Mouse (Mus musculus) thymus, postnatal 36 days (tissue): ENCODE measurements around the gene Gm17079.
"Not testable (repeated sequence)": the region's sequence is repeated elsewhere in the genome, so short reads cannot be mapped to it uniquely, and the experiment has no call there.

ENCODE experiments used
- DNase-seq, 2 experiments: peaks; one replicate each; pipeline ENCODE4 v3.0.0; 2022; ENCODE audit warnings: mixed read lengths in 2 of 2

Gene Gm17079

GRCm38 (mm10) chr14:51695368-51695767 lies at the start of gene Gm17079:
Gm17079 (minus strand) TSS chr14:51695468.
- DNase-seq = not testable (repeated sequence)

GRCm38 (mm10) chr14:51740347-51741170 lies 45.3 kb upstream of the Gm17079 start:
- DNase-seq = no peak

DNA sequence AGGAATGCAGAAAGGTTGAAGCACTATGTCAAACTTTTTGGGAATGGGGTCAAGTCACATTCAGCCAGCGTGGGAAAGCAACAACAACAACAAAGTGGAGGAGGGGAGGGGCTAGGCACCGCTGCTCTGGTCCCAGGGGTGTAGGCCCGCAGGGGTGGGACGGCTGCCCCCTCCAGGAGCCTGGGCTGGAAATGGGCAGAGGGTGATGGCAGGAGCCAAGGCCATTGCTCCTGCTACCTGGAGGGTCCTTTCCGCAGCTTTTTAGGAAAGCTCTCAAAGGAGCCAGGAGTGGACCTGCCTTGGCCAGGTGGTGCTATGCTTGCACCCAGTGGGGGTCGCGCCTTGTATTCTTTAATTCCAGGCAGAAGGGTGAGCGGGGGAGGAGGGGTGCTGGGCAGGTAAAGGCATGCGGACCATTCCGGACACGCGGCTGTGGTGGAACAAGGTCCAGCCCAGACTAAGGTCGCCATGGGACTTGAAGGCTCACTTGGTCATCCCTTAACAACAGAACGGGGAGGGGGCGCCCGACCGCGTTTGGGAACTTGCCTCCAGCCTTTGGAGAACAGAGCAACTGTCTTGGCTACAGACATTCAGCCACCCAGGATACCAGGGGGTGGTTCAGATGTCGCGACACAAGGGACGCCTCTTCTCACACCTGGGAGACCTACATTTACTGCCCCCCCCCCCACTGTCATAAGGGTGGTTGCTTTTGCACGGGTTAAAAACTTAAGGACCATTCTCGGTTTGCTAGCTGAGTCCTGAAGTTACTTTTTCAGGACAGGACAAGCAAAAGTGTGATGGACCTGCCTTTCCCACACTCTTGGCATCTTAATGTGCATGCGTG lies 44.1 kb upstream of the Gm17079 start:
- DNase-seq = no peak

DNA sequence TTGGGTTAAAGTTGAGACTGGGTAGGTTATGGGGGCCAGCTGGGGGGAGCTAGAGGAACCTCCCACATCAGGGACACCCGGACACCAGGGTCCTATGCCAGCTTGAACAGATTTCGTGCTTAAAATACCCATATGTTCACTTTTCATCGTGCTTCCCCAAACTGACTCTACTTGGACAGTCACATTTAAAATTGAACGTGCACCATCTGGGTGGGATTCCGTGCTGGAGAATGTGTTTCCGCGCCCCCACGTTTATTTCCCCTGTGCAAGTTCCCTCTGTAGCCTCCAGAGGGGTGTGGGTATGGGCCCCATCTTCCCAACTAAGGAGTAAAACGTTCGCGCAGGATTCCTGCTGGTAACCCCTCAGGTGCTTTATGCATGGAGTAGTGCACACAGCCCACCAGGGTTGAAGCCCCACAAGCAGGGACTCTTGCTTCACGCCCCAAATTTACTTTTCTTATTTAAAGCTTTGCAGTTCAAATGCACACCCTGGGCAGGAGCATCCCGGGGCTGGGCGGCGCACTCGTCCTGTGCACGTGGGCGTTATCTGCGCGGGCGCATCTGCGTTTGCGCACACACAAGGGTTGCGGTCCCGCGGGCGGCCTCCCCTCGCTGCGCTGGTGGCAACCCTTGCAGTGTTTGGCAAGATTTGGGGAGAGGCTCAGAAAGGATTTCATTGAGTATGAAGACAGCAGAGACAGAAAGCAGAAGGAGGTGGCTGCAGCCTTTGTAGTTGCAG lies 43.3 kb upstream of the Gm17079 start:
- DNase-seq = no peak

DNA sequence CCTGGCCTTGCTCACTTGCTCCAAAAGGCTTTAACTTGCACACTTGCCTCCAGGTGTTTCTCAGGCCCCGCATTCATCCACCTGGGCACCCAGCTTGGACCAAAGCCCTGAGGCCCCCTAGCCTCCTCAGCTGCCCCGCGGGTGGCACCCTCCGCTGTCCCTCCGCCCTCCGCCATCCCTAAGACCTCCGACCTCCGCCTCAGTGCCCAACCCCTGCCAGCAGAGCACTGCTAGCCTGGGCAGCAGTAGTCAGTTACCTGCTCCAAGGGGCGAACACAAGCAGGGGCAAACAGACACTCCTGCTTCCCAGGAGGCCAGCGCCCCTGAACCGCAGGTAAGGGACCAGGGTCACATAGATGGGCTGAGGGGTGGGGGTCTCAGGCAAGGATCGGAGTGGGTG lies 42.7 kb upstream of the Gm17079 start:
- DNase-seq = no peak

- no peak for DNase-seq
Measured at GRCm38 (mm10) chr14:51717083-51717482, 21.8 kb upstream of the Gm17079 start, which contains the start of gene Gm5800. Gm5800 (minus strand) TSS chr14:51717183.

GRCm38 (mm10) chr14:51677269-51677668 lies 18.0 kb downstream of the Gm17079 start:
- DNase-seq = no peak
